Mouse (Mus musculus) retina, adult 2 months (tissue): Measurements from ENCODE around the gene Lcn10.
A peak's percentile ranks its signal among the peaks of the same experiment; 100 is the strongest.
"Not testable (repeated sequence)": the region's sequence is repeated elsewhere in the genome, so short reads cannot be mapped to it uniquely, and the experiment has no call there.

Experiments used
- DNase-seq: peaks from one replicate; pipeline ENCODE4 v3.0.0-alpha.2; 2012; ENCODE audit warnings: low read depth, low spot score

Lcn10 gene

DNA sequence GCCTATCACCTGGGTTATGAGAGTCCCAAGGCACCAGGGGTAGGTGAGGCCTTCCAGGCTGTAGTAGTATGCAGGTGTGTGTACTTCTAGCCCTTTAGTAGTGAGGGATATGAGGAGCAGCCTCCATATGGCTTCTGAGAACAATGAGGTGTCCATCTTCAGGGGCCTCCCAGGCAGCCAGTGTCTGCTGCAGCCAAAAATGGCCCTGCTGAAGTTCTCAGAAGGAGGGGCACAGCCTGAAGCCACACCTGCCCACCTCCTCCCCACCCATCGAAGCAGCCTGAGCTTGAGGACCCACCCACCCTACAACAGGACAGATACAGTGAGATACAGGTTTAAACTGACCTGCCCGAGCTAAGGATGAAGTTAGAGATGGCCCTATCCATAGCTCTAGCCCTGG lies at the start of gene Lcn10:
Lcn10 (plus strand) TSS at position 301 of the 400 bp plus-strand sequence.
- no peak for DNase-seq

DNA sequence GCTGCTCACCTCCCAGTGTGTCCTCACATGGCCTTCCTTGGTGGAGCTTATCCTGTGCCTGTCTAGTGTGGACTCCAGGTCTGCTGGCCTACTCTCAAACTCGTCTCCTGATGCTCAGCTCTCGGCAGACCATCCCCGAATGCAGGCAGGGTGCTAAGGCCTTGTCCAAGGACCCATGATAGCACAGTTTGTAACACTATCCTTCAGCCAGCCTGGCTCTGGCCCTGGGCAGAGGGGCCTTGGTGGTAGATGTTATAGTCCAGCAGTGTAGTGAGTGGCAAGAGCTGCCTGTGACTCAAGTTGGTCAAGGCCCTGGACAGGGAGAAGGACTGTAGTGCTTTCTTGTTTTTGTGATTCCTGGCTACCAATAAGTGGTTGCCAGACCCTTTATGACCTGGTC lies 48.9 kb upstream of the Lcn10 start:
- DNase-seq: no peak

GRCm38 (mm10) chr2:25634046-25634445 lies 48.5 kb upstream of the Lcn10 start:
- no peak for DNase-seq

DNA sequence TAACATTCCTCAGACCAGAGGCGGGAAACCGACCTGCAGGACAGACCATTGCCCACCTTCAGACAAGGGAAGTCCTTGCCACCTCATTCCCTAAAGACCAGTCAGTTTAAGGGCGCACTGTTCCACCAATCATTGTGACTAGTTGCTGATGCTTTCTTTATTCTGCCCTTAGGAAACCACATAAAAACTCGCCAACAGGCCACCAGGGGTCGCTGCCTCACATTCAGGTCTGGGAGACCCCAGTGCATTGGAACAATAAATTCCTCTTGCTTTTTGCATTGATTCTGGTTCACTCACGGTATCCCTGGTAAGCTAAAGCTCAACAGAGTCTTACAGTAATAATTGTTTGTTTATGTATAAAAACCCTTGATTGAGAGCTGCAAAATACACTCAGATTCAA lies 42.6 kb upstream of the Lcn10 start:
- no peak for DNase-seq

GRCm38 (mm10) chr2:25652902-25653301 lies 29.6 kb upstream of the Lcn10 start, which contains the start of gene Lcn8:
Gene Lcn8 (plus strand): TSS chr2:25653120.
- DNase-seq: no peak

- DNase-seq: no peak
Measured at GRCm38 (mm10) chr2:25654502-25654901, 28.0 kb upstream of the Lcn10 start.

DNA sequence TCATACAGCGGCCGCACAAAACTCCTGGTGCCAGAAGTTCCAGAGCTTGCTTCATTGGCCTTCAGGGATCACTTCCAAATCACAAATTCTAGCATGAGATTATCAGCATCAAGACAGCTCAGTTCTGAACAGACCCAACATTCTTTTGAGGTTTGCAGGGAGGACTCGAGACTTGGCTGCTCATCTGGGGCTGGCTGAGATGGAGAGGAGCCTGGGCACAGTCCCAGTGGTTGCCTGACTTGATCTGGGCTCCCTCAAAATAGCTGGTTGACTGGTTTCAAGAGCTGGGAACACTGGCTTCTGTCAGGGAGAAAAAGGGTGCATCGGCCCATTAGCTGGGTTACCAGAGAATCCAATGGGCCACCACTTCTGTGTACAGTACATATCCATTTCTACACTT lies 25.8 kb upstream of the Lcn10 start:
- DNase-seq: no peak

DNA sequence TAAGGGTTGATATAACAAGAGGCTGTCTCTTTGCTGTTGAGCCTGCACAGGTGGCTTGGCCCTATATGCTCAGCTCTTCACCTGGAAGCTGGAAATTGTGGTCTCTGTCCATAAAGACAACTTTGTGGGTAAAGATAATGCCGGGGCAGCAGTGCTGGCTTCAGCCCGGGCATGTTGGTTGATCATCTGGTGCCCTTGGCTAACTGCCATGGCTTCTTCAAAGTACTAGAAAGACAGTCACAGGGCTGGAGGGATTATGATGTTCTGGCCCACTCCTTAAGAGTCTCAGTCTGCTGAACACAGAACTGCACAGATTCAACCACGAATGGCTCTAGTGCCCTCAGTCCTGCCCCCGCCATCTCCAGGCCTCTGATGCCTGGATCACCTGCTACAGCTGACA lies 25.3 kb upstream of the Lcn10 start:
- no peak for DNase-seq

GRCm38 (mm10) chr2:25657652-25658051 lies 24.9 kb upstream of the Lcn10 start, which contains the start of gene Lcn5:
Gene Lcn5 (plus strand): TSS chr2:25657952.
- no peak for DNase-seq

DNA sequence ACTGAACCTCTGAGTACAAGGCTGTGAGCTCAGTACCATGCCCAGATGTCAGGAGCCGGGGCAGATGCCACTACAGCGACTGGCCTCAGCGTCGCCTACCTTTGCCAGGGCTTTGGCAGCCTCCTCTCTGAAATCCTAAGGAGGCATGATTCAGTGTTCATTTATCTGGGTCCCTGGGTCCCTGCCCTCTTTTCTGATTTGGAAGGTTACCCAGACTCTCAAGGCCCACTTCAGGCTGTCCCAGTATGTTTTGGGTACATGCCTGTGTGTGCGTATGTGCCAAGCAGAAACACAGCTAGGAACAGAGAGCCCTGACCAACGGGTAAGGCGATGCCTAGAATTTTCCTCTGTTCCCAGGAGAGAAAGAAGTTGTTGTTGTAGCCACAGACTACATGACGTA lies 22.2 kb upstream of the Lcn10 start:
- DNase-seq: no peak

GRCm38 (mm10) chr2:25661245-25661970 lies 21.1 kb upstream of the Lcn10 start:
- peak; percentile 8 for DNase-seq

DNA sequence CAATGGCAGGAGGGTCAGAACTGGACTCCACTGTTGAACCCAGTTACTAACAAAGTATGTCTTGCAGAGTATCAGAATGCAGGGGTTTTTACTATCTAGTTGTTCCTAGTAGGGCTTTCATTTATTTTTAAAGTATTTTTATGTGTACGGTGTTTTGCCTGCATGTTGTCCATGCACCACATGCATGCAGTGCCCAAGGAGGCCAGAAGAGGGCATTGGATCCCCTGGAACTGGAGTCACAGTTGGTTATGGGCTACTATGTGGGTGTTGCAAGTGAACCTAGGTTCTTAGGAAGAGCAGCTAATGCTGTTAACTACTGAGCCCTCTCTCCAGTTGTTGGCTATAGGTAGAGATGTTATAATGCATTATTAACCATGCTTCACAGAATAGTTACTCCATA lies 19.0 kb upstream of the Lcn10 start:
- DNase-seq: no peak

GRCm38 (mm10) chr2:25664125-25664524 lies 18.4 kb upstream of the Lcn10 start:
- DNase-seq: no peak

GRCm38 (mm10) chr2:25666516-25666915 lies 16.0 kb upstream of the Lcn10 start:
- no peak for DNase-seq

DNA sequence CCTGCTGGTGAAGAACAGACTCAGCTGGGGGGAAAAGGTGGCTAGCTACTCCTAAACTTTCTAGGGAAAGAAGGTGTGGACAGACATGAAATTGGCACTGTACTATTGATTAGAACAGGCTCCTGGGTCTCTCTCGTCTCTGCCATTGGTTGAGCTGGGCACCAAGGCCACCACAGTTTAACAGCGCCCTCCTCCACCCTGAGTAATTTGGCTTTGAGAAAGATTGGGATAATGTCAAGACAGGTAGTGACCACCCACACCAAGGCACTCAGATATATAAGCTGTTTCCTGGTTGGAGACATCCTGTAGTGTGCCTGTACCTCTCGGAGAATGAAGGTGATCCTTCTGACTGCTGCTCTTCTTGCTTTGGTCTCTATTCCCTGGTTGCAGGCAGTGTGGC lies 6.0 kb upstream of the Lcn10 start, which contains the start of gene Lcn6:
Lcn6 (plus strand) TSS at position 301 of the 400 bp plus-strand sequence.
- no peak for DNase-seq

- no peak for DNase-seq
Measured at GRCm38 (mm10) chr2:25679559-25679958, 3.0 kb upstream of the Lcn10 start.

- DNase-seq: no peak
Measured at GRCm38 (mm10) chr2:25686941-25687340, 4.4 kb downstream of the Lcn10 start.

- peak; percentile 34 for DNase-seq
Measured at GRCm38 (mm10) chr2:25694605-25695004, 12.1 kb downstream of the Lcn10 start.

GRCm38 (mm10) chr2:25696951-25697350 lies 14.4 kb downstream of the Lcn10 start:
- DNase-seq: no peak

DNA sequence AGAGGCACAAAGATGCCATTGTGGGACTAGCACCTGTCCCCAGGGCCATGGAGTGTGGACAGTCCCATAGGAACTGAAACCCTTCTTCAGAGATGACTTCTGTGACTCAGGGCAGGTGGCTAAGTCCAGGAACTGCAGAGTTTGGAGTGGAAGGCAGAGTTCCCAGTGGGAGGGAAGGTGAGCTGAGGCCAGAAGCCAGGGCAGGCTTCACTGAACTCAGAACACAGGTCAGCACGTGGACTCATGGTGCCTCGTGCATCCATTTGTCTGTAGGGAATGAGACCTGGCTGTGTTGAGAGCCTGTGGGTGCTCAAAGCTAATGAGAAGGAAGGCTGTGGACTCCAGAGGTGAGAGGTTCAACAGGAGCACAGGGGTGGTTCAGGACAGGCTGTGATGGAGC lies 16.2 kb downstream of the Lcn10 start:
- DNase-seq: no peak

GRCm38 (mm10) chr2:25699743-25700142 lies 17.2 kb downstream of the Lcn10 start, which contains the start of gene Obp2a:
Gene Obp2a (plus strand): TSS chr2:25700043.
- DNase-seq: not testable (repeated sequence)

GRCm38 (mm10) chr2:25701001-25701400 lies 18.5 kb downstream of the Lcn10 start:
- DNase-seq: no peak

DNA sequence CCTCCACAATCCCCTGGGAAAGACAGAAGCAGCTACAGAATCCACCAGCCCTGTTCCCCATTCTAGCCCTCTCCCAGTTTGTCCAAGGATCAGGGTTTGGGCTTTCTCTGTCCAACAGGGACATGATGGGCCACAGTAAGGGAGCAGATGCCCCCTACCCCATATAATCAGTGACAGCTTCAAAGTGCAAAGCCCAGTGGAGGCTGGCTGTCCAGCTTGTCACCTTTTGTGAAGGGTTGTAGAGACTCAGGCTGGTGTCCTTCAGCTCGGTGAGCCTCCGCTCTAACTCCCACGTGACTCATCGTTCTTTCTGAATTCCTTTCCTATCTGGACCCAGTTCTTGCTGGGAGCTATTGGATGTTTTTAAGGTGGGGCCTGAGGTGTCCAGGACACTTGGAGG lies 21.2 kb downstream of the Lcn10 start:
- DNase-seq: no peak
